Mouse (Mus musculus): Measurements from ENCODE around the gene 4930544D05Rik. TPM values are rescaled to one million over a fixed set of nuclear protein-coding genes. Genes with fewer than 3 reads are reported as not detected.
A peak's percentile ranks its signal among the peaks of the same experiment; 100 is the strongest.

Gene 4930544D05Rik
- polyA plus RNA-seq, 1 experiment from 2014 or later = not detected

DNA sequence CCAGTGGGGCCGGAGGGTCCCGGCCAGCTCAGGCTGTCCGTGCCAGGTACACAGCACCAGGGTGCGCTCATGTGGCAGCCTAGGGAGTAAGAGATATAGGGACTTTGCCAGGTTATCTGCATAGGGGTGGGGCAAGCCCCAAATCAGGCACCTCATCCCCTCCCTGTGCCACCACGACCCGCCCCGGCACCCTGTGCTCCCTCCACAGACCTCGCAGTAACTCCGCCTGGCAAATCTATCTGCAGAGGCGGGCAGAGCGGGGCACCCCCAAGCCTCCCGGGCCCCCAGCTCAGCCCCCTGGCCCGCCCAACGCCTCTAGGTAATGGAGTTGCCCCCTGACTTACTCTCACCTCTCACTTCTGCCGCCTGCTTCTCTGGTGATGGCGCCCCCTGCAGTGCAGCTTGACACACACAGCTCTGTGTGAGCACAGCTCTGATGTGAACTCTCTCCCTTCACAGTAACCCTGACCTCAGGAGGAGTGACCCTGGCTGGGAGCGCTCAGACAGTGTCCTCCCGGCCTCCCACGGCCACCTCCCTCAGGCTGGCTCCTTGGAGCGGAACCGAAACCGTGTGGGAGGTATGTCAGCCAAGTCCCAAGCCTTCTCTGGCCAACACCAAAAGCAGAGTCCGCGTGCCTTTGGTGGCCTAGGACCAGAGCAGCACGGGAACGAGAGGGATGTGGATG lies 7.1 kb upstream of the 4930544D05Rik start:
- no peak overlapping the region for H3K4me2 ChIP-seq (ENCODE audit: low read length)
- H3K4me3 ChIP-seq (ENCODE audit: low read depth, low read length) = no peak overlapping the region
- WGBS = 89% methylated on average over 26 of the region's 26 CpGs
- no peak overlapping the region for H3K9ac ChIP-seq (ENCODE audit: low read length)
- no peak for DNase-seq (ENCODE audit: low spot score)
- no peak overlapping the region for H3K27ac ChIP-seq (ENCODE audit: low read depth)
- peaks cover 95% of the 10 kb centered on the region for H3K36me3 ChIP-seq (ENCODE audit: control insufficient read depth, insufficient read depth, low read length)
- no peaks in the 10 kb centered on the region for H3K27me3 ChIP-seq (replicated peaks; ENCODE audit: control insufficient read depth, insufficient read depth, low read length)
- ATAC-seq (replicated peaks; ENCODE audit: low FRiP score, low TSS enrichment, low read depth) = no peak
- no peaks in the 10 kb centered on the region for H3K4me1 ChIP-seq (replicated peaks; ENCODE audit: control insufficient read depth, insufficient read depth, low read length)
- no peaks in the 10 kb centered on the region for H3K9me3 ChIP-seq (ENCODE audit: control insufficient read depth, low read length)

DNA sequence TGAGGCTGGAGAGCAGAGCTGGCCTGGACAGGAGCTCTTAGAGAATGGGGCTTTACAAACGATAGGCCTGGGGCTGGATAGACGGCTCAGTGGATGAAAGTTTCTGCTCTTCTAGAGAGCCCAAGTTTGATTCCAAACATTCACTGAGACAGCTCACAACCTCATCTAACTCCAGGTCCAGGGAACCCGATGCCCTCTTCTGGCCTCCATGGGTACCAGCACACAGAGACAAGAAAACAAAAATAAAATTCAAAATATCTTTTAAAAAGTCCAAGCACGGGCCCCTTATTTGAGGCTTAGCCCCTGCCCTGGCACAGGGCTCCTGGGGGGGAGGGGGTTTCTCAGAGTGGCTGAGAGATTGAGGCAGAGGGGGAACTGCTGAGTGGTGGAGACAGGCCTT lies 4.9 kb upstream of the 4930544D05Rik start:
- H3K4me3 ChIP-seq (ENCODE audit: low read depth, low read length) = no peak overlapping the region
- 81% methylated on average over 4 of the region's 4 CpGs for WGBS

GRCm38 (mm10) chr11:70612505-70612904 lies 3.1 kb upstream of the 4930544D05Rik start:
- Histone ChIP-seq H3K4me2 (ENCODE audit: low read length) (no peak overlapping the region), H3K36me3 (ENCODE audit: control insufficient read depth, insufficient read depth, low read length) (peaks cover 56% of the 10 kb centered on the region), H3K27me3 (replicated peaks; ENCODE audit: control insufficient read depth, insufficient read depth, low read length) (no peaks in the 10 kb centered on the region), H3K27ac (ENCODE audit: low read depth) (no peak overlapping the region), H3K4me1 (replicated peaks; ENCODE audit: control insufficient read depth, insufficient read depth, low read length) (peaks cover 15% of the 10 kb centered on the region; the same call in 1 of the 2 replicates), H3K9ac (ENCODE audit: low read length) (no peak overlapping the region), H3K9me3 (ENCODE audit: control insufficient read depth, low read length) (no peaks in the 10 kb centered on the region), H3K4me3 (ENCODE audit: low read depth, low read length) (no peak overlapping the region)
- DNase-seq (ENCODE audit: low spot score) (no peak), ATAC-seq (replicated peaks; ENCODE audit: low FRiP score, low TSS enrichment, low read depth) (no peak)
- WGBS = 77% methylated on average over 7 of the region's 7 CpGs

More for the DNA sequence above, 4.9 kb upstream of the 4930544D05Rik start:
- Histone ChIP-seq H3K27me3 (replicated peaks; ENCODE audit: control insufficient read depth, insufficient read depth, low read length) (no peaks in the 10 kb centered on the region), H3K4me2 (ENCODE audit: low read length) (no peak overlapping the region), H3K9ac (ENCODE audit: low read length) (no peak overlapping the region), H3K36me3 (ENCODE audit: control insufficient read depth, insufficient read depth, low read length) (peaks cover 74% of the 10 kb centered on the region), H3K9me3 (ENCODE audit: control insufficient read depth, low read length) (no peaks in the 10 kb centered on the region), H3K4me1 (replicated peaks; ENCODE audit: control insufficient read depth, insufficient read depth, low read length) (peaks cover 14% of the 10 kb centered on the region; the same call in 1 of the 2 replicates), H3K27ac (ENCODE audit: low read depth) (no peak overlapping the region)
- ATAC-seq (replicated peaks; ENCODE audit: low FRiP score, low TSS enrichment, low read depth) (no peak), DNase-seq (ENCODE audit: low spot score) (no peak)

DNA sequence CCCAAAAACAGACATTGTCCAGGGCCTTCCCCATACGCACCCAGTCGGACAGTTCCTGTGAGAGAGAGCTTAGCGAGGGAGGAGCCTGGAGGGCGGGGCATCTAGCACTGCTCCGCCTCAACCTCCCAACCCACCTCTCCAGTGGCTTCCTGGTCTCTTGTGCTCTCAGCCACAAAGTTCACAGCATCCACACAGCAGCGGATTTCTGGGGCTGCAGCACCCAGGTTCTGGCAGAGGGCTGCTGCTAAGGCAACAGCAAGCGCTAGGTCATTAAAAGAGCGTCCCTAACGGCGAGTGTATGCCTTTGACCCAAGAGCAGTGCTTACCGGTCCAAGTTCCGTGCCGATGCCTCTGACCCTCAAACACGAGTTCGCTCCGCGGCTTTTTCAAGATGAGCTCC lies 574 bp upstream of the 4930544D05Rik start:
- WGBS = 2% methylated on average over 17 of the region's 17 CpGs

GRCm38 (mm10) chr11:70619101-70619500 lies 3.5 kb downstream of the 4930544D05Rik start, which contains the start of gene Chrne:
Gene Chrne (minus strand): TSS chr11:70619216.
- no peaks in the 10 kb centered on the region for H3K27me3 ChIP-seq (replicated peaks; ENCODE audit: control insufficient read depth, insufficient read depth, low read length)
- H3K4me2 ChIP-seq (ENCODE audit: low read length) = no peak within 1 kb of the TSS
- H3K27ac ChIP-seq (ENCODE audit: low read depth) = no peak within 1 kb of the TSS
- H3K4me3 ChIP-seq (ENCODE audit: low read depth, low read length) = no peak within 1 kb of the TSS
- no peaks in the 10 kb centered on the region for H3K9me3 ChIP-seq (ENCODE audit: control insufficient read depth, low read length)
- DNase-seq (ENCODE audit: low spot score) (no peak), ATAC-seq (replicated peaks; ENCODE audit: low FRiP score, low TSS enrichment, low read depth) (no peak)
- 45% methylated on average over 1 of the region's 1 CpGs for WGBS
- H3K4me1 ChIP-seq (replicated peaks; ENCODE audit: control insufficient read depth, insufficient read depth, low read length) = peaks cover 15% of the 10 kb centered on the region; the same call in 1 of the 2 replicates
- no peaks in the 10 kb centered on the region for H3K36me3 ChIP-seq (ENCODE audit: control insufficient read depth, insufficient read depth, low read length)
- H3K9ac ChIP-seq (ENCODE audit: low read length) = no peak within 1 kb of the TSS

More for the DNA sequence above, 574 bp upstream of the 4930544D05Rik start:
- peak overlapping the region; percentile 95 for H3K4me2 ChIP-seq (ENCODE audit: low read length)
- no peaks in the 10 kb centered on the region for H3K27me3 ChIP-seq (replicated peaks; ENCODE audit: control insufficient read depth, insufficient read depth, low read length)
- H3K9me3 ChIP-seq (ENCODE audit: control insufficient read depth, low read length) = no peaks in the 10 kb centered on the region
- peak overlapping the region; percentile 48 for H3K9ac ChIP-seq (ENCODE audit: low read length)
- DNase-seq (ENCODE audit: low spot score) (peak; percentile 84), ATAC-seq (replicated peaks; ENCODE audit: low FRiP score, low TSS enrichment, low read depth) (peak; percentile 85)
- H3K4me1 ChIP-seq (replicated peaks; ENCODE audit: control insufficient read depth, insufficient read depth, low read length) = peaks cover 15% of the 10 kb centered on the region; the same call in 1 of the 2 replicates
- peaks cover 31% of the 10 kb centered on the region for H3K36me3 ChIP-seq (ENCODE audit: control insufficient read depth, insufficient read depth, low read length)
- peak overlapping the region; percentile 65 for H3K27ac ChIP-seq (ENCODE audit: low read depth)
- H3K4me3 ChIP-seq (ENCODE audit: low read depth, low read length) = peak overlapping the region; percentile 37

DNA sequence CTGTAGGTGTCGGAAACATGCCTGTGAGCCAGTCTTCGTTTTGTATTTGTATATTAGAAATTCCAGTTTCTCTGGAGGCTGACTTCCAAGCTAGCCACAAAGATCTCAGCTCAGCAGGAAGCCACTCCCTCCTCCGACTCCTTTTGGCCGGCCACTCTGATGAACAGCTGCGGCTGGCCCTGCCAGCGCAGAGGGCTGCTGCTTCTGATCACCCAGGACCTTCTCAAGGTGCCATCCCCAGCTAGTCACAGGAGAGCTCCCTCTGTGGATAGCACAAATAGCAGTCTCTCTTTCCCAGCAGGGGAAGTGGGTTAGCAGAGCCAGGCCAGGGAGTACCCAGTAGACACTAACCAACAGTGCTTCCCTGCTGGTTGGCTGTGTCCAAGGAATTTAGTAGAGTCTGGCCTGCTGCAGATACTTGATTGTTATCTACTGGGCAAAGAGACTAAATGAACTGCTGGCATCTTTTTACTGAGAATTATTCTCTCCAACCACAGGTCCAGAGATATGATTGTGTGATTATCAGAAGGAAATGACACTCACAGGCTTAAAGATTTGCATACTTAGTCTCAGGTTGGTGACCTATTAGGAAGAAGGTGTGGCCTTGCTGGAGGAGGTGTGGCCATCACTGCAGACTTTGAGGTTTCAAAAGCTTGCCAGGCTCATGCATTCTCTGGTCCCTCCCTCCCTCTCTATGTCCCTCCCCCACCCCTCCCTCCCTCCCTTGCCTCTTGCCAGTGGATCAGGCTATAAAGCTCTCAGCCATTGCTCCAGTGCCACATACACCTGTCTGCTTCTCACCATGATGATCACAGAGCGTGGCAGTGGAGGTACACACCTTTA lies 6.5 kb downstream of the 4930544D05Rik start:
- ATAC-seq (replicated peaks; ENCODE audit: low FRiP score, low TSS enrichment, low read depth) (no peak; the same call in 1 of the 2 replicates), DNase-seq (ENCODE audit: low spot score) (no peak)
- Histone ChIP-seq H3K9ac (ENCODE audit: low read length) (no peak overlapping the region), H3K4me2 (ENCODE audit: low read length) (no peak overlapping the region), H3K27ac (ENCODE audit: low read depth) (0 out of 2 replicates have a peak overlapping the region, but pooled peaks have one; percentile 0), H3K9me3 (ENCODE audit: control insufficient read depth, low read length) (no peaks in the 10 kb centered on the region), H3K4me1 (replicated peaks; ENCODE audit: control insufficient read depth, insufficient read depth, low read length) (no peaks in the 10 kb centered on the region), H3K4me3 (ENCODE audit: low read depth, low read length) (no peak overlapping the region), H3K27me3 (replicated peaks; ENCODE audit: control insufficient read depth, insufficient read depth, low read length) (no peaks in the 10 kb centered on the region), H3K36me3 (ENCODE audit: control insufficient read depth, insufficient read depth, low read length) (no peaks in the 10 kb centered on the region)
- WGBS = 36% methylated on average over 7 of the region's 7 CpGs

DNA sequence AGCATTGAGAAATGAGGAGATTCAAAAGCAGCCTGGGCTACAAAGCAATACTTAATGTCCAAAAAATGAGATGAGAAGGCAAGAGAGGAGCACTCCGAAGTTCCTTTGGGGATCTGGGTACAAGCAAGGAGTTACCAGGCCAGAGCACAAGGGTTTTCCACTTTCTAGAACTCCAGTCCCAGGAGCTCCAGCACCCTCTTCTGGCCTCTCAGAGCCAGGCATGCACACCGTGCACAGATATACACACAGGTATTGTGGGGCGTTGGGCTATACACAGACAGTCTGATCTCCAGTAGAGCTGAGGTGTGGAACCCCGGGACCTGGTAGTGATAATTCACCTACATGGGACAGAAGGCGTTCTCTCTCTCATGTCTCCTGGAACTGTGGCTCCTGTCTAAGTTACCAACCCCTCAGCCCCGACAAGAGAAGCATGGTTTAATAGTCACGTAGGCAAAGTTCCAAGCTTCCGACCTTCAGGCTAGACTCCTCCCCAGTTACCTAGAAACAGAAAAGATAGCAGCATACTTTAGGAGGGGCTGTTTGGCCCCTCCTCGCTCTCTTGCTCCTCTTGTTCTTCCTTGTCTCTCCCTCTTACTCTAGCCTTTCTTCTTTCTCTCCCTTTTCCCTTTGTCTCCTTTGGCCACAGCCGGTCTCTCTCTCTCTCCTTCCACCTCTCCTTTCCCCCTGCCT lies 7.5 kb downstream of the 4930544D05Rik start:
- Histone ChIP-seq H3K4me3 (ENCODE audit: low read depth, low read length) (no peak overlapping the region), H3K4me2 (ENCODE audit: low read length) (no peak overlapping the region), H3K4me1 (replicated peaks; ENCODE audit: control insufficient read depth, insufficient read depth, low read length) (no peaks in the 10 kb centered on the region), H3K9ac (ENCODE audit: low read length) (no peak overlapping the region), H3K27me3 (replicated peaks; ENCODE audit: control insufficient read depth, insufficient read depth, low read length) (no peaks in the 10 kb centered on the region), H3K9me3 (ENCODE audit: control insufficient read depth, low read length) (no peaks in the 10 kb centered on the region), H3K36me3 (ENCODE audit: control insufficient read depth, insufficient read depth, low read length) (no peaks in the 10 kb centered on the region), H3K27ac (ENCODE audit: low read depth) (no peak overlapping the region)
- WGBS = 67% methylated on average over 10 of the region's 10 CpGs
- no peak for DNase-seq (ENCODE audit: low spot score)
- ATAC-seq (replicated peaks; ENCODE audit: low FRiP score, low TSS enrichment, low read depth) = no peak; the same call in 1 of the 2 replicates

- H3K9ac ChIP-seq (ENCODE audit: low read length) = no peak overlapping the region
- H3K36me3 ChIP-seq (ENCODE audit: control insufficient read depth, insufficient read depth, low read length) = no peaks in the 10 kb centered on the region
- no peaks in the 10 kb centered on the region for H3K4me1 ChIP-seq (replicated peaks; ENCODE audit: control insufficient read depth, insufficient read depth, low read length)
- H3K9me3 ChIP-seq (ENCODE audit: control insufficient read depth, low read length) = no peaks in the 10 kb centered on the region
- H3K4me2 ChIP-seq (ENCODE audit: low read length) = no peak overlapping the region
- H3K4me3 ChIP-seq (ENCODE audit: low read depth, low read length) = no peak overlapping the region
- 46% methylated on average over 4 of the region's 4 CpGs for WGBS
- ATAC-seq (replicated peaks; ENCODE audit: low FRiP score, low TSS enrichment, low read depth) (no peak), DNase-seq (ENCODE audit: low spot score) (peak; percentile 82)
- no peaks in the 10 kb centered on the region for H3K27me3 ChIP-seq (replicated peaks; ENCODE audit: control insufficient read depth, insufficient read depth, low read length)
- H3K27ac ChIP-seq (ENCODE audit: low read depth) = no peak overlapping the region
Observed at GRCm38 (mm10) chr11:70625473-70625872, 9.8 kb downstream of the 4930544D05Rik start.

Measured in intestine, embryonic 14.5 days (tissue).